Mouse (Mus musculus): ENCODE results near the gene Il4i1.

Gene Il4i1

GRCm38 (mm10) chr7:44848561-44849415 lies 32.6 kb downstream of the Il4i1 start, which contains the start of the genes Akt1s1 and Tbc1d17:
Akt1s1 (plus strand) TSS chr7:44848991.
Tbc1d17 (minus strand) TSS chr7:44849079.
- DNase-seq (ENCODE audit: low read depth, low spot score), result peak; percentile 100

GRCm38 (mm10) chr7:44849416-44850111 lies 33.4 kb downstream of the Il4i1 start:
- DNase-seq (ENCODE audit: low read depth, low spot score), result peak; percentile 96

GRCm38 (mm10) chr7:44850146-44850545 lies 34.0 kb downstream of the Il4i1 start:
- DNase-seq (ENCODE audit: low read depth, low spot score), result peak; percentile 85

GRCm38 (mm10) chr7:44850789-44851624 lies 34.8 kb downstream of the Il4i1 start:
- no peak for DNase-seq (ENCODE audit: low read depth, low spot score)

DNA sequence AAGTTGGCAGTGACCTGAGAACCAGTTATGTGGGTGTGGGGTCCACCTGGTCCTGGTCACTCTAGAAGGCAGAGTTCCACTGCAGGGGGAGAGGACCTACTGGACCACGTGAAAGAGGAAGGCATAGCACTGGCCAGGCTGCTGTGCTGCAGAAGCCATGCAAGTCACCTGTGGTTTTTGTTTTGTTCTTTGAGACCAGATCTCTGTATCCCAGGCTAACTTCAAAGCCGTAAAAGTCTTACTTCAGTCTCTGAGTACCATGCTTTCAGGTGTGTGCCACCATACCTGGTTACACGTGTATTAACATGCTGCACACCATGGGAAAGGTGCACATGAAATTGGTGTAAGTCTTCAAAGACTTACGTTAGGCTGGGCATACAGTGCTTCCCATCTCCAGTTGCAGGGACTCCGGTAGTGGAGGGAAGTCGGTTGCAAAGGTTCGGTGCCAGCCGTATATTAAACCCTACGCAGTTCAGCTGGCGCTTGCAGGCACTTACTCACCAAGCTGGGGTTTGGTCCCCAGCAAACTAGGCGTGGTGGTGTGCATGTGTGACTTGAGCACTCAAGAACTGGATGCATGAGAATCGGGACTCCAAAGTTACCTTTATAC lies 35.5 kb downstream of the Il4i1 start:
- no peak for DNase-seq (ENCODE audit: low read depth, low spot score)

- no peak for DNase-seq (ENCODE audit: low read depth, low spot score)
Observed at GRCm38 (mm10) chr7:44852259-44853027, 36.3 kb downstream of the Il4i1 start.

DNA sequence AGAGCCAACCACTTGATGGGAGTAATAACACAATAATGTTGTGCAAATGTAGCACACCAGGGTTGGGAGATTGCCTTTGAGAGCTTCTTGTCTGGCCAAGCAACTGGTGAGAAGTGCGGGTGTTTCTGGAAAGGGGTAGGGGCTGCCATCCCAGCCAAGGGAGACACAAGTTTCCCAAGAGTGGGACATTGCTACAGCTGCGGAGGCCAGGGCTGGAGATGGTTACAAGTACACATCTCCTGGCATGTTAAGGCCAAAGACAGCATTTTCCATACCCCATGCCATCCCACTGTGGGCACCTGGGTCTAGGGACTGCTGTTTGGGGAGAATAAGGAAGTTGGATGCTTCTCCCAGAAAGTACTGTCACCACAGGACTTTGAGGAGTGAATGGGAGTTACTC lies 36.9 kb downstream of the Il4i1 start:
- DNase-seq (ENCODE audit: low read depth, low spot score), result no peak

GRCm38 (mm10) chr7:44853596-44854355 lies 37.6 kb downstream of the Il4i1 start:
- DNase-seq (ENCODE audit: low read depth, low spot score), result no peak

DNA sequence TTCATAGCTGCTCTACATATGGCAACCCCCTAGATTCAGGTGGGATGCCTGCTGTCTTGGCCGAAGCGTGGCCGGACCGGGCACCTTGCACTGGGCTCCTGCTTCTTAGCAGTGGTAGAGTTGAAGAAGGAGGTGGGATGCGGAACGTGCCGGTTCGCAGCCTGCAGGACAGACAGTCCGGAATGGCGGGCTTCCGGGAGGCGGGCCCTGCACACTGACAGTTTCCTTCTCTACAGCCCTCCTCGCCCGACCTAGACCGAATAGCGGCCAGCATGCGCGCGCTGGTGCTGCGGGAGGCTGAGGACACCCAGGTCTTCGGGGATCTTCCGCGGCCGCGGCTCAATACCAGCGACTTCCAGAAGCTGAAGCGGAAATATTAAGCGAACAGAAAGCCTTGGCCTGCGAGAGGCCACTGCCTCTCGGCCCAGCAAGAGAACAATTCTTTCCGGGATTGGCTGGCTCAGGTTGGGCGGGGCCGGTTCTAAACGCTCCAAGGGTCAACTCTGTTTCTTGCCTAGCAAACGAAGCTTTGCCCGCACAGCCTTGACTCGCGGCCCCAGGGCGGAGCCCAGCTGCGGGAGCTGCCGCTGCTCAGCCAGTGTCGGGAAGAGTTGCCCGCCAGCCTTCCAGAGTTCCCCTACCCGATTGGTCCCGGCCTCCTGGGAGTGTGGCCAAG lies 38.3 kb downstream of the Il4i1 start:
- DNase-seq (ENCODE audit: low read depth, low spot score), result peak; percentile 90

GRCm38 (mm10) chr7:44855036-44855435 lies 38.8 kb downstream of the Il4i1 start:
- no peak for DNase-seq (ENCODE audit: low read depth, low spot score)

- peak; percentile 42 for DNase-seq (ENCODE audit: low read depth, low spot score)
Observed at GRCm38 (mm10) chr7:44856265-44856916, 40.2 kb downstream of the Il4i1 start.

- peak; percentile 96 for DNase-seq (ENCODE audit: low read depth, low spot score)
Observed at GRCm38 (mm10) chr7:44857042-44857552, 40.9 kb downstream of the Il4i1 start, which contains the start of gene Pnkp. Pnkp (plus strand) TSS chr7:44857139.

GRCm38 (mm10) chr7:44857905-44858304 lies 41.7 kb downstream of the Il4i1 start:
- DNase-seq (ENCODE audit: low read depth, low spot score), result peak; percentile 85

- DNase-seq (ENCODE audit: low read depth, low spot score), result no peak
Observed at GRCm38 (mm10) chr7:44859896-44860295, 43.7 kb downstream of the Il4i1 start.

GRCm38 (mm10) chr7:44860576-44861428 lies 44.6 kb downstream of the Il4i1 start:
- DNase-seq (ENCODE audit: low read depth, low spot score), result peak; percentile 75

GRCm38 (mm10) chr7:44861429-44861816 lies 45.2 kb downstream of the Il4i1 start:
- DNase-seq (ENCODE audit: low read depth, low spot score), result peak; percentile 38

- no peak for DNase-seq (ENCODE audit: low read depth, low spot score)
Observed at GRCm38 (mm10) chr7:44862434-44862833, 46.2 kb downstream of the Il4i1 start.

Data from R1 (cell line).